Mouse (Mus musculus): ENCODE measurements around the gene Camk2b. TPM values are rescaled to one million over a fixed set of nuclear protein-coding genes. Genes with fewer than 3 reads are reported as not detected.

The Camk2b gene
- total and polyA plus RNA-seq, 3 experiments, result 0.16 TPM; not detected in 2

DNA sequence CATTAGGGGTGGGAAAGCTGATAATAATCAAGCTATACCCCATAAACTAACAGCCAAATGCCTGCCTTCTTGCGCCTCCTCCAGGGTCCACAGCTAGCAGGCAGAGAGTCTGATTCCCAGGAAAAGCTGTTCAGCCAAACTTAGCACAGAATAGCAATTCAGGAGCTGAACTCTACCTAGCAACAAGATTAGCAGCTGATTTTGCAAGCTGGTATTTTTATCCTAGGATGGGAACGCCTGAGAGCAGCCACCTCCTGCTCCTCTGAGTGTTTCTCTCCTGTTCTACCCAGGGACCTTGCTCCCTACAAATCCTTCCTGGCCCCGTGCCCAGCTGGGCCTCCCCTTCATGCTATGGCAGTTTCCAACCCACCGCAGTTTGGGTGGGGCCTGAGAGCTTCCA, 20.8 kb upstream of the Camk2b start:
- Histone ChIP-seq H3K4me1 (ENCODE audit: insufficient read depth, low read depth, low read length) (no peaks in the 10 kb centered on the region), H3K36me3 (replicated peaks) (no peaks in the 10 kb centered on the region), H3K4me3 (ENCODE audit: low read depth, low read length) (no peak overlapping the region), H3K27me3 (ENCODE audit: insufficient read depth, low read length) (peaks cover 17% of the 10 kb centered on the region; the same call in 1 of the 2 replicates), H3K9me3 (replicated peaks) (no peaks in the 10 kb centered on the region)
- no peak for TF ChIP-seq GATA2 (IDR thresholded peaks at IDR 0.05; ENCODE audit: borderline replicate concordance, low read depth, low read length)
- DNase-seq (ENCODE audit: low spot score) (no peak), ATAC-seq (ENCODE audit: extremely low read depth, insufficient number of reproducible peaks, low FRiP score, poor library complexity, severe bottlenecking) (no peak)

DNA sequence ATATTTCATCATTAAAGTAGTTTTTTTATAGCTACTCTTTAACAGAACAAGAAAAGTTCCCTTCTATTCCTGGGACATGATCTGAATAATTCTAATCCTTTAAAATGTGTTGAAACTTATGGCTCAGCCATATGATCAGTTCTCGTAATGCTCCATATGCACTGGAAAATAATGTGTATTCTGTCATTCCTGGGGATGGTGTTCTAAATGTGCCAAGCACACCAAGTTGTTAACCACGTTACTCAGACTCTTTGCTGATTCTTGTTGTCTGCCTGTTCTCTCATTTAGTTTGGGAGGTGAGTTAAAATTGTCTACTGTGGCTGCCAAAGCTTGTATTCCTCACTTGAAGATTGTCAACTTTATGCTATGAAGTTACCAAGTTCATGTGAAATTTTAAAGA, 12.6 kb upstream of the Camk2b start:
- no peak for TF ChIP-seq GATA2 (IDR thresholded peaks at IDR 0.05; ENCODE audit: borderline replicate concordance, low read depth, low read length)
- no peak for TF ChIP-seq CTCF (IDR thresholded peaks at IDR 0.05; ENCODE audit: low read depth, low read length)
- no peak for TF ChIP-seq GATA1 (IDR thresholded peaks at IDR 0.05; ENCODE audit: borderline replicate concordance, low read length)
- TF ChIP-seq TAL1 (conservative IDR thresholded peaks at IDR 0.05; ENCODE audit: low read depth, low read length), result no peak
- TF ChIP-seq POLR2AphosphoS5 (IDR thresholded peaks at IDR 0.05; ENCODE audit: insufficient replicate concordance, low read depth, low read length), result no peak
- Histone ChIP-seq H3K4me3 (ENCODE audit: low read depth, low read length) (no peak overlapping the region), H3K9me3 (replicated peaks) (no peaks in the 10 kb centered on the region), H3K27me3 (ENCODE audit: insufficient read depth, low read length) (peaks cover 20% of the 10 kb centered on the region), H3K4me1 (ENCODE audit: insufficient read depth, low read depth, low read length) (no peaks in the 10 kb centered on the region), H3K36me3 (replicated peaks) (no peaks in the 10 kb centered on the region)
- DNase-seq (ENCODE audit: low spot score) (no peak), ATAC-seq (ENCODE audit: extremely low read depth, insufficient number of reproducible peaks, low FRiP score, poor library complexity, severe bottlenecking) (no peak)

DNA sequence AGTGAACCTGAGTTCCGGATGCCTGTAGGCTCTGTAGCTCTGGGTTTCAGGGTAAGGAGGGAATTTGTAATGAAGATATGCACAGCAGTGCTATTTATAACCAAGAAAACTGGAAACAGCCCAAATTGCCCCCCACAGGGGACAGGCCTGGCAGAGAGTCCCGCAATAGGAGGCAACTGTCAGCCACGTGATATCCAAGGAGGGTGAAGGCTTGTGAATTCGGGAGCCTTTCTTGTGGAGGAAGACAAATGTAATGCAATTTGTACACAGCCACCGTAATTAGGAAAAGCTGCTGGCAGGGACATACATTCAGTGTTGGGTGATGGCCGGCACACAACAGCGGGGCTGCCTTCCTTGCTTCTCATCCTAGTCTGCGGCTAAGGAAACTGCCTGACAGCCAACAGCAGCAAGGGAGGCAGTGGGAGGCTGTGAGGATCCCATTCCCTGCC, 9.5 kb upstream of the Camk2b start:
- H3K4me1 ChIP-seq (ENCODE audit: insufficient read depth, low read depth, low read length), result no peaks in the 10 kb centered on the region
- TF ChIP-seq GATA2 (IDR thresholded peaks at IDR 0.05; ENCODE audit: borderline replicate concordance, low read depth, low read length) (no peak), TAL1 (conservative IDR thresholded peaks at IDR 0.05; ENCODE audit: low read depth, low read length) (no peak), POLR2AphosphoS5 (IDR thresholded peaks at IDR 0.05; ENCODE audit: insufficient replicate concordance, low read depth, low read length) (no peak), CTCF (IDR thresholded peaks at IDR 0.05; ENCODE audit: low read depth, low read length) (no peak), GATA1 (IDR thresholded peaks at IDR 0.05; ENCODE audit: borderline replicate concordance, low read length) (no peak)
- no peak overlapping the region for H3K4me3 ChIP-seq (ENCODE audit: low read depth, low read length)
- DNase-seq (ENCODE audit: low spot score) (no peak), ATAC-seq (ENCODE audit: extremely low read depth, insufficient number of reproducible peaks, low FRiP score, poor library complexity, severe bottlenecking) (no peak)
- H3K36me3 ChIP-seq (replicated peaks), result no peaks in the 10 kb centered on the region
- H3K9me3 ChIP-seq (replicated peaks), result no peaks in the 10 kb centered on the region
- H3K27me3 ChIP-seq (ENCODE audit: insufficient read depth, low read length), result peaks cover 15% of the 10 kb centered on the region

DNA sequence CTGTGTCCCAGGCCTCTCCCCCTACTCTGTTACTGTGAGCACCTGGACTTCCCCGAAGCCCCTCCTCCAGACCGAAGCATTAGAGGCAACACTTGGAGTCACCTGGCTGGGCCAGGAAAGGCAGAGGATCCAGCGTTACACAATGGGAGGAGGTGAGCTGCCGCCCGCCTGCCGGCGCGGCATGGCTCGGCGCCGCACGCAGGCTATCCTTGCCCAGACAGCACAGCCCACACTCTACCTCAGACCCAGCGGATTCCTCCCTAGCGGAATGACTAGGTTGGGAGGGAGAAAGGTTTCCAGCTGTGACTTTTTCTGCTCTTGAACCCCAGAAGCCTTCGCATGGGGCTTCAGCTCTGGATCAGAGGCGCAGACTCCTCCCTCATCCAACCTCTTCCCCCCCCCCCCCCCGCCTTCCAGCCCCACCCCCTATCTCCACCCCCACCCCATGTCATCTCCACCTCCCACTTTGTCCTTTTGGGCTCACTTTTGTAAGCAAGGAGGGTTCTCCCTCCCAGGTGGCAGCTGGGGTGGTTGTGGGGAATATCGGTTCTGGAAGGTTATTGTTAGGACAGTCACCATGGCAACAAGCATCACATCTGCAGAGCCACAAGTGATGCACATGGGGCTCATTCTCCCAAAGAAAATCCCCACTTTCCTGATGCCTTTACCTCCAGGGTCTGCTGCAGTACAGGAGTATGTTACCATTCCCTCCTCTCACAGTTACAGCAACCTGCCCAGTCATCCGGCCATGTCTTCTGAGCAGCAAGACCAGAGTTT, 2.2 kb upstream of the Camk2b start:
- no peak for DNase-seq (ENCODE audit: low spot score)
- Histone ChIP-seq H3K27me3 (ENCODE audit: insufficient read depth, low read length) (peaks cover 15% of the 10 kb centered on the region; the same call in 1 of the 2 replicates), H3K4me1 (ENCODE audit: insufficient read depth, low read depth, low read length) (no peaks in the 10 kb centered on the region), H3K4me3 (ENCODE audit: low read depth, low read length) (no peak overlapping the region; the same call in 1 of the 2 replicates), H3K36me3 (replicated peaks) (no peaks in the 10 kb centered on the region), H3K9me3 (replicated peaks) (peaks cover 13% of the 10 kb centered on the region)
- ATAC-seq (ENCODE audit: extremely low read depth, insufficient number of reproducible peaks, low FRiP score, poor library complexity, severe bottlenecking), result no peak
- TF ChIP-seq GATA1 (IDR thresholded peaks at IDR 0.05; ENCODE audit: borderline replicate concordance, low read length), result no peak
- TF ChIP-seq CTCF (IDR thresholded peaks at IDR 0.05; ENCODE audit: low read depth, low read length), result no peak
- no peak for TF ChIP-seq GATA2 (IDR thresholded peaks at IDR 0.05; ENCODE audit: borderline replicate concordance, low read depth, low read length)
- no peak for TF ChIP-seq POLR2AphosphoS5 (IDR thresholded peaks at IDR 0.05; ENCODE audit: insufficient replicate concordance, low read depth, low read length)
- TF ChIP-seq TAL1 (conservative IDR thresholded peaks at IDR 0.05; ENCODE audit: low read depth, low read length), result no peak

DNA sequence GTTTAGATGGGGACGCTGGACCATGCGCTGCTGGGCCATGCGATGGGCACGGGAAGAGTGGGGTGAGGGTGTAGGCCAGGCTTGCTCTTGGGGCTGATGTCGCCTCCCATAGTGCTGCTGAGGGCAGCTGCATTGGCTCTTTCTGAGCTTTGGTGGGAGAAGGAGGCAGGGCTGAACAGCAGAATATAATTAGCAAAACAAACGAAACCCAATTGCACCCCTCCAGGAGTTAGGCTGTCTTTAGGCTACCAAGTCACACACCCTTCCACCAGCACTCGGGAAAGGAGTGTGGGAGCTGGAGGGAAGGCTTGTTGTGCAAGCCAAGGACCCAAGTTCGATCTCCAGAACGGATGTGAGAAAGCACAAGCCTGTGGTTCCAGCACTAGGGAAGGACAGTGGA, 998 bp upstream of the Camk2b start:
- Histone ChIP-seq H3K36me3 (replicated peaks) (no peaks in the 10 kb centered on the region), H3K27me3 (ENCODE audit: insufficient read depth, low read length) (peaks cover 18% of the 10 kb centered on the region; the same call in 1 of the 2 replicates), H3K9me3 (replicated peaks) (peaks cover 13% of the 10 kb centered on the region), H3K4me3 (ENCODE audit: low read depth, low read length) (no peak overlapping the region), H3K4me1 (ENCODE audit: insufficient read depth, low read depth, low read length) (no peaks in the 10 kb centered on the region)
- DNase-seq (ENCODE audit: low spot score) (no peak), ATAC-seq (ENCODE audit: extremely low read depth, insufficient number of reproducible peaks, low FRiP score, poor library complexity, severe bottlenecking) (no peak)
- no peak for TF ChIP-seq CTCF (IDR thresholded peaks at IDR 0.05; ENCODE audit: low read depth, low read length)
- TF ChIP-seq GATA1 (IDR thresholded peaks at IDR 0.05; ENCODE audit: borderline replicate concordance, low read length), result no peak
- no peak for TF ChIP-seq POLR2AphosphoS5 (IDR thresholded peaks at IDR 0.05; ENCODE audit: insufficient replicate concordance, low read depth, low read length)
- no peak for TF ChIP-seq TAL1 (conservative IDR thresholded peaks at IDR 0.05; ENCODE audit: low read depth, low read length)
- TF ChIP-seq GATA2 (IDR thresholded peaks at IDR 0.05; ENCODE audit: borderline replicate concordance, low read depth, low read length), result no peak

DNA sequence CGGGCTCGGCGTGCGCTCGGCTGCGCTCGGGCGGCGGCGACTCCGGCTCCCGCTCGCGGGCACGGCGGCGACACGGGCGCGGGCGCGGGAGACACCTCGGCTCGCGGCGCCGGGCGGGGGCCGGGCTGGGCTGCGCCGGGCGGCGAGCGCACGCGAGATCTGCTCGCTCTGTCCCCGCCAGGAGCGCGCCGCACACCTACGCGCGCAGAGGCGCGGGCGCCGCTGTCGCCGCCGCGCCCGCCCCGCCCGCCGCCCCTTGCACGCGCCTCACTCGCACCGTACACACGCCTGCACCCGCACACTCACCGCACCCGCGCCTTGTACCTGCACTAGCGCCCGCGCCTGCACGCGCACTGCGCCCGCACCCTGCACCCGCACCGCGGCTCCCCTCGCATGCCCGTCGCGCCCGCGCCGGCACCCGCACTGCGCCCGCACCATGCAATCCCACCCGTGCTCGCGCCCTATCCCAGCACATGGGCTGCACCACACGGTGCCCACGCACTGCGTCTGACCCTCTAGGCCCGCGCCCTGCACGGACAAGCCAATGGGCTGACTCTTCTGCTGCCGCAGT, 526 bp downstream of the Camk2b start:
- Histone ChIP-seq H3K27me3 (ENCODE audit: insufficient read depth, low read length) (peaks cover 18% of the 10 kb centered on the region; the same call in 1 of the 2 replicates), H3K4me3 (ENCODE audit: low read depth, low read length) (peak overlapping the region; percentile 30; the same call in 1 of the 2 replicates), H3K9me3 (replicated peaks) (peaks cover 13% of the 10 kb centered on the region), H3K36me3 (replicated peaks) (no peaks in the 10 kb centered on the region), H3K4me1 (ENCODE audit: insufficient read depth, low read depth, low read length) (no peaks in the 10 kb centered on the region)
- TF ChIP-seq CTCF (IDR thresholded peaks at IDR 0.05; ENCODE audit: low read depth, low read length), result no peak
- no peak for TF ChIP-seq GATA2 (IDR thresholded peaks at IDR 0.05; ENCODE audit: borderline replicate concordance, low read depth, low read length)
- TF ChIP-seq POLR2AphosphoS5 (IDR thresholded peaks at IDR 0.05; ENCODE audit: insufficient replicate concordance, low read depth, low read length), result no peak
- TF ChIP-seq TAL1 (conservative IDR thresholded peaks at IDR 0.05; ENCODE audit: low read depth, low read length), result no peak
- TF ChIP-seq GATA1 (IDR thresholded peaks at IDR 0.05; ENCODE audit: borderline replicate concordance, low read length), result no peak
- ATAC-seq (ENCODE audit: extremely low read depth, insufficient number of reproducible peaks, low FRiP score, poor library complexity, severe bottlenecking) (no peak), DNase-seq (ENCODE audit: low spot score) (no peak)
